Mouse (Mus musculus) ovary, postnatal 14 days (tissue): Measurements from ENCODE around the gene Gfer.
"Not testable (repeated sequence)": the region's sequence is repeated elsewhere in the genome, so short reads cannot be mapped to it uniquely, and the experiment has no call there.

Source experiments
- DNase-seq: peaks from one replicate; pipeline ENCODE4 v3.0.0; 2022; ENCODE audit warnings: low spot score

Gene Gfer

DNA sequence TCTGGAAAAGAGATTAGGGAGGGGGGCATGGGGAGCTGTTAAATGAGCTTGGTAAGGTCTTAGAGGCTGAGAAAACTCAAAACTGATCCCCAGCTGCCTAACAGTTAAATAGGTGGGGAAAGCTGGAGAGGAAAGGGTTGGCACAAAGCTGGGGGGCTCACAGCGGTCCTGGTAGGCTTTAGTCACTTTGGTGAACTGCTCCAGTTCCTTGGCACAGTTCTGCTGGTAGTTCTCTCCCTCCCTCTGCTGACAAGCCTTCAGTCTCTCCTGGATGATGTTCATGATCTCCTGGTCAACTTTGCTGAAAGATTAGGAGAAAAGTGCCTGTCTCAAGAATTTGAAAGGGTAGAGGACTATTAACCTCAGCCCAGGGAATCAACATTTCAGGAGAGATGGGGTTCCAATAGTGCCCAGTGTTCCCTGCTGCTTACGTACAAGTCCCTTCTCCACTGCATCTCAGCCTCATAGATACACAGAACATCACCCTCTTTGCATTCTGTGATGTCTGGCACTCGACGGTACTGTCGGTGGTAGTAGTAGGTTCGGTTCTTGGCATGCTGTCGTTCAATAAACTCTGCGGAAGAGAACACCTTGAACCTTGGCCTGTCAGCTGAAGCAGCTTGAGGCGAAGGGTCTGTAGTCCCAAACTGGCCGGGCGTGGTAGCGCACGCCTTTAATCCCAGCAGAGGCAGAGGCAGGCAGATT is 26.4 kb upstream of the Gfer start:
- no peak for DNase-seq

DNA sequence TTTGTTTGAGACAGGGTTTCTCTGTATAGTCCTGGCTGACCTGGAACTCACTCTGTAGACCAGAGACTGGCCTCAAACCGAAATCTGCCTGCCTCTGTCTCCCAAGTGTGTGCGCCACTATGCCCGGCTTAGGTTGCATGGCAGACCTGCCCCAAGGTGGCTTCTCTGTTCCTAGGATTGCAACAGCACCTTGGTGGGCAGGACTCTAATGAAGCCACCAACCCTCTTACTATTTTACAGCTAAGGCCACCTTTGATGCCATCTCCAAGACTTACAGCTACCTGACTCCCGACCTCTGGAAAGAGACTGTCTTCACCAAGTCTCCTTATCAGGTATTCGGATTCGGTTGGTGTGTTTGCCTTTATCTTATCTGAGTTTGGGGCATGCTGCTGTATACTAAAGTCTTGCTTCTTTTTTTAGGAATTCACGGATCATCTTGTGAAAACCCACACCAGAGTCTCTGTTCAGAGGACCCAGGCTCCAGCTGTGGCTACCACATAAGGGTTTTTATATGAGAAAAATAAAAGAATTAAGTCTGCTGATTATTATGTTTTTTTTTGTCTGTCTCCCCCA is 25.5 kb upstream of the Gfer start:
- not testable (repeated sequence) for DNase-seq

DNA sequence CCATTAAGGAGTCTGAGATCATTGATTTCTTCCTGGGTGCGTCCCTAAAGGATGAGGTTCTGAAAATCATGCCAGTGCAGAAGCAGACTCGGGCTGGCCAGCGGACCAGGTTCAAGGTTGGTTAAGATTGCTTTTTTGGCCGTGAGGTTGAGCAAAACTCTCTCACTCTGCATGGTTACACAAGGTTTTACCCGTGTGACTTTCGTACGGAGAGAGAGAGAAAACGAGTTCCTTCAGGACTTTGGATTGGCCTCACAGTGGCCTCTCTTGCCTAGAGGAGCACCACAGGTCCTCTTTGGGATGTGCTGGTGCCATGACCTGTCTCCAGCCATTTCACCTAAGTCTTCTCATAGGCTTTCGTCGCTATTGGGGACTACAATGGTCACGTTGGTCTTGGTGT is 24.7 kb upstream of the Gfer start:
- DNase-seq: not testable (repeated sequence)

DNA sequence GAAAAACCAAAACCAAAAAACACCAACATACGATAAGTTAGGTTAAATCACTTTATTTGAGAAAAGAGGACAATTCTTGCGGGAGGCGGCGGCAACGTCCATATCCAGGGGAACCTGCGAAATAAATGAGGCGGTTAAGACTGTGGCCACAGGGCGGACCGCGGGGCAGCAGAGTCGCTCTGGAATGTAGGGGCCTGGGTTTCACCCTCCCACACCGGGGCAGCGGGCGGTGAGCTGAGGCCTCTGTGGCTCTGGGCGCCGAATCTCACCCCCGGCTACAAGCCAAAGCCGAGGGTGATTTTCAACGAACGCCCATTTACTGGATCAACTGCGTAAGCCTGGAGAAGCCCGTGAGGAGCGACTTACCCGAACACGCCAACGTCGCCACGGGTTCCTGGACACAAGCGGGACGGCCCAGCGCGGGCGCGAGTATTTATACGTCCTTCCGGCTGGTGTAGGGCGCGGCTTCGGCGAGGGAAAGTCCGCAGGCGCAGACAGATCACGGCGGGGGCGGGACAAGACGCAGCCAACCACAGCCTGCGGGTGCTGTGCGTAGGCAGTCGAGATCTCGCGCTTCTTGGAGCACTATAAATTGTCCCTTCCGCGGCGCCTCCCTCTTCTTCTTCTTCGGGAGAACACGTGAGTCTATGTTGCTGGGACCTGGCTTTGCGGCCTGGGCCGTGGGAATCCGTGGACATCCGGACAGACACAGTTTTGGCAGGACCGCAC is 23.7 kb upstream of the Gfer start:
- DNase-seq: peak; percentile 94

DNA sequence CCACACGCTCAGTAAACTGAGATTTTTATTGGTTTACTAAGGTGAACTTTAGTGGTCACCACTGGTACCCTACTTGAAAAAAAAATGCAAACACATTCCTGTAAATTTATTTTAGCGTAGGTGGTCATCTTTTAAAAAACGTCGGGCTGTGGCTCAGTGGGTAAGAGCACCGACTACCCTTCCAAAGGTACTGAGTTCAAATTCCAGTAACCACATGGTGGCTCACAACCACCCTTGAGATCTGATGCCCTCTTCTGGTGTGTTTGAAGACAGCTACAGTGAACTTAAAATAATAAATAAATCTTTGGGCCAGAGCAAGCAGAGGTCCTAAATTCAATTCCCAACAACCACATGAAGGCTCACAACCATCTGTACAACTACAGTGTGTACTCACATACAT is 23.0 kb upstream of the Gfer start:
- not testable (repeated sequence) for DNase-seq

DNA sequence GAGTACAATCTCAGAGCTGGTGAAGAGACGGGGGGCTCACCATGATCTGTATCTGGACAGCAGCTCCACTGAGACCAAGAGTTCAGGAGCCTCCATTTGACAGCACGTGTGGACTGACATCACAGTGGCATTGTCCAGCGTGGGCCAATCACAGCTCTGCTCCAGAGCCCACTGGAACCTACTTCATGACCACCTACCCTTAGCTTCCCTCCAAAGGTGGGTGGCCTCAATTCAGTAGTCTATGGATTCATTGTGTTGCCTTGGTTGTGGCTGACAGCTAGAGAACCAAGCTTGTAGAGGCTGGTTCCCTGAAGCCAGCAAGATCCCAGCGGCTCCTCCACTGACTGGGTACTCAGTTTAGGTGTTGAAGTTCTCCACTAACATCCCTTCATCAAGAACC is 22.0 kb upstream of the Gfer start, which contains the start of the genes Rnf151 and Rps2:
Gene Rnf151 (minus strand): TSS at position 121 of the 400 bp plus-strand sequence.
Gene Rps2 (plus strand): TSS at position 174 of the 400 bp plus-strand sequence.
- no peak for DNase-seq

DNA sequence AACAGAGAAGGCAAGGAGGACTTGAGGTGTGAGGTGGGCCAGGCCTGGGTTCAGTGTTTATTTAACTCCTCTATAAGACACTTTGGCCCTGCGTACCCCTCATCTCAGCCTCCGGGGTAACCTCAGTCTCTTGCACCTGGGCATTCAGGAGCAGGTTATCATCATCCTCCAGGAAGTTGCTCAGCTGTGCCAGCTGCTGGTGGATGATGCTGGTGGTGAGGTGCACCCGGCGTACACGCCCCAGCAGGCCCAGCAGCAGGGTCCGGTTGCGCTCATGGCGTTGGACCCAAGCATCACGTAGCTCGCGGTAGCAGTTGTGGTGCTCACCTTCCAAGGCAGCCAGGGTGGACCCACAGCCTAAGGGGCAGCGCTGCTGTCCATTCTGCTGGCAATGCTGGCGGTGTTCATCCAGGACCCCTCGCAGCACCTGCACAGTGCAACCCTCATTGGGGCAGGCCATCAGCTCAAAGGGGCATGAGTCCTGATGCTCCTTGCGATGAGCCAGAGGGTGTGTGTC is 20.3 kb upstream of the Gfer start:
- no peak for DNase-seq

DNA sequence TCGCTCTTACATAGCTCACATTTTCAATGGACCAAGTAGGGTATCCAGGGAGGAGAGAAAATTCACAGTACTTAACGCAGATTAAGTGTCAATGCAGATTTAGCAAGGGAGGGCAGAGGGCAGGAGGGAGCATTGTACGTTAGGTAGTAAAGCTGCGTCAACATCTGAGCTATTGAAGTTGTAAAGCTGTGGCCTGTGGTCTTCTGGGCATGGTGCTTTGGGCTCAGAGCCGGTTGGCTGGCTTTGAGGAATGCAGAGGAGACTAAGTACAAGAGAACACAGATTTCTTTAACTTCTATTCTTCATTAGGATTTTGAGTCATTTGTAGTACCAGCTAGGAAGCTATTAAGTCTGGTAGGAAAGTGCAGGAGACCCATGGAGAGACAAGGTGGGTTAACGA is 19.6 kb upstream of the Gfer start:
- DNase-seq: no peak

DNA sequence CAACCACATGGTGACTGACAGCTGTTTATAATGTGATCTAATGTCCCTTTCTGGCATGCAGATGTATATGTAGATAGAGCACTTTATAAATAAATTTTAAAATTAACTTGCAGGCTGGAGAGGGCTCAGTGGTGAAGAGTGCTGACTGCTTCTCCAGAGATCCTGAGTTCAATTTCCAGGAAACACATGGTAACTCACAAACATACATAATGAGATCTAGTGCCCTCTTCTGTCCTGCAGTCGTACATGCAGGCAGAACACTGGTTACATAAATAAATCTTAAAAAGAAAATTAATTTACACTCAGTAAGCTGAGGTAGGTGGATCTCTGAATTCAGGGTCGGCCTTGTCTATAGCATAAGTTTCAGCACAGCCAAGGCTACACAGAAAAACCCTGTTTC is 12.7 kb upstream of the Gfer start:
- DNase-seq: no peak

DNA sequence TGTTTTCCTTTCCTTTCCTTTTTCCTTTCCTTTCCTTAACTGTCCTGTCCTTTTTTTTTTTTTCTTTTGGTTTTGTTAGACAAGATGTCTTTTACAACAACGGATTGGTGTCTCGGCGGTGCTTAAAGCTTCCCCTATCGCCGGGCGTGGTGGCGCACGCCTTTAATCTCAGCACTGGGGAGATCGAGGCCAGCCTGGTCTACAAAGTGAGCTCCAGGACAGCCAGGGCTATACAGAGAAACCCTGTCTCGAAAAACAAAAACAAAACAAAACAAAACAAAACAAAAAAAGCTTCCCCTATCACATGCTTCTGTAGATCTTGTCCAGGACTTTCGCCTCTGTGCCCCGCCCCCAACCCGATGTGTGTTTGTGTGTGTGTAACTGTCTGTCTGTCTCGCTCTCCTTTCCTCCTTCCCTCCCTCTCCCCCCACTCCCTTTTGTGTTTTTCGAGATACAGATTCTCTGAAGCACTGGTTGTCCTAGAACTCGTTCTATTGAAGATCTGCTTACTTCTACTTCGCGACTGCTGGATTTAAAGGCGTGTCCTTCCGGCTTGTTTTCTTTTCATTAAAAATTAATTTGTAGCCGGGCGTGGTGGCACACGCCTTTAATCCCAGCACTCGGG is 12.0 kb upstream of the Gfer start:
- DNase-seq: no peak

DNA sequence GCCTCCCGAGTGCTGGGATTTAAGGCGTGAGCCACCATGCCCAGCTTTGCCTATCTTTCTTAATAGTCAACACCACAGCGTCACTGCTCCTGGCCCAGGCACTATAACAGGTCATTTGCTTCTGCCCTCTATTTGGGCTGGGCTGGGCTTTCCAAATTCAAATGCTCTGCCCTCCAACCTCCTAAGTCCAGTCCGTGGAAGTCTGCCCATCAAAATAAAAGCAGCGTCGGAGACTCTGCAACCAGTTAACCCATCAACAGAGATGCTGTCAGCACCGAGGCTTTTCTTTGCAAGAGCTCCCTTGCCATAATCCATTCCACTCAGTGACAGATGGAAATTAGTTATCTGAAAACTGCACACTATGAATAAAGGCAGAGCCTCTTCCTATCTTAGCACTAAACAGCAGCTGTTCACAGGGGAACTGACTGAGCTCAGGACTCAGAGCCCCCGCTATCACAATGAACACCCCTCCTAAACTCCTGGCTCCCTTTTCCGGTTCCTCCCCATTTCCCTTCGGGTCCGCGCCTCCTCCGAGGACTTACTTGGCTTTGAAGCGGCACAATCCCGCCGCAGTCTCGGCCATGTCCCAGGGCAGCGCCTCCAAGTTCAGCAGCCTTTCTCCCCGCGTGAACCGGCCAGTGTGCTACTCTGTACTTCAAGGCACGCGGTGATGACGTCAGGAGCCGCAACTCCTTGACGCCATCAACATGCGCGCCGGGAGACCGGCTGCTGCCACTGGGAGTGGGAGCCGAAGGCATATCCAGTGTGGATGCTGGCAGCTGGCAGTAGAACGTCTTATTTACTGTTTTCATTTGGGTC is 11.2 kb upstream of the Gfer start, which contains the start of gene Tbl3:
Gene Tbl3 (minus strand): TSS at position 679 of the 819 bp plus-strand sequence.
- peak; percentile 94 for DNase-seq

DNA sequence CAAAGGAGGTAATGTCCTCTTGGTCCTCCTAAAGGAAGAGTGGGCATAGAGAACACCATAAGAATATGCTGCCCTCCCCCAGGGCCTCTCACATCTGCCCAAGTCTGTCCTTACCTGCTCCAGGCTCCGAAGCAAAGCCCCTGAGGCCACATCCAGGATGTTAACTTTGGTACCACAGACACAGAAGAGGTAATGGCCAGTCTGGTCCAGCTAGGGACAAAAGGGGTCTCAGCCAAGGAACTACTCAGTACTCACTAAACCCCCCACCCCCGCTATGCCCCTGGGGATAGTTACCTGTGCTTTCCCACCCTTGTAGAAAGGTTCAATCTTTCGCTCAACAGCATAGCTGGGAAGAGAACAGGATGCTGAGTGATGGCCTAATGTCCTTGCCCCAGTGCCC is 9.9 kb upstream of the Gfer start:
- no peak for DNase-seq

DNA sequence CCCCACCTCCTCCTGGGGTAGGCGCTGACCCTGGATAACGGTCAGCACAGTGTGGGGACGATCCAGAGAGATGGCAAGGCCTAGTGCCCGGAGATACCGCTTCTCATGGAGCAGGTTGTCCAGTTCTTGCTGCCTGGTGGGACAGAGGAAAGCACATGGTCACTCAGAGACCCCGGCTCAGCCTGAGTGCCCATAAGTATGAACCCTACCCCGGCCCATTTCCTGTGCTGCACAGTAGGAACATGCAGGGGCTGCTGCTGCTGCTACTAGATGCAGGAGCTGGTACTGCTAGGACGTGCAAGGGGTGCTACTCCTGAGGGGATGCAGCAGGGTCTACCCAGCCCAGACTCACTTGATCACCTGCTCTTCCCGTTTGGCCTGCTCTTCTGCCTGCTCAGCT is 5.3 kb upstream of the Gfer start:
- no peak for DNase-seq

DNA sequence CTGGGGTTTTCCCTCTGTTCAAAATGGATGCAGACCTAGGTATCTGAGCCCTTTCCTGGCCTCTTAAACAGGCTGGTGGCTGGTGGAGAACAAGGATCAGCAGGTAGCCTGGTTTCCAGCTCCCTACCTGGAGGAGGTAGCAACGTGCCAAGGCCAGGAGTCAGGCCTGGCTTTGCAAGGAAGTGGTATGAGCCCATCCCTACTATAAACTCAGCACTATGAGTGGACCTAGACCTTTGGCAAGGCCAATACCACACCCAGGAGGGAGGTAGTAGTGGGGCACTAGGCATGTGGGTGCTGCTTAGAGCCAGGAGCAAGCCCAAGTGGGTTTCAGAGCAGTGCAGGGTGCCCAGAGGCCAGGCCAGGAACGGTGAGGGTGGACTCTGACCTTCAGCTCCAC is 3.5 kb upstream of the Gfer start:
- DNase-seq: no peak

DNA sequence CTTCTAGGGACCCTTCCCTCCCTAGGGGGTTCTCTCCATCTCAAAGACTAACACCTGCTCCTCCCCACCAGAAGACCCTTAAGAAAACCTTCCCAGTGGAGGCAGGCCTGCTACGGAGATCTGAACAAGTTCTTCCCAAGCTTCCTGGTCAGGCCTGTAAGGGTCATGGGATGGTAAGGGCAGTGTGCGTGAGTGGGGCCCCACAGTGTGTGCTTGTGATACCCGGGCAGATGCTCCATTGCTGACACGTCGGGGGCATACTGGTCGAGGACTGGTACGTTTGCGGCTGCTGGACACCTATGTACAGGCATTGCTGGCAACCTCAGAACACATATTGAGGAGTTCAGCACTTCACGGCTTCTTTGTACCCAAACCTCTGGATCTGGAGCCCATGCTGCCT is 2.8 kb upstream of the Gfer start:
- DNase-seq: no peak

DNA sequence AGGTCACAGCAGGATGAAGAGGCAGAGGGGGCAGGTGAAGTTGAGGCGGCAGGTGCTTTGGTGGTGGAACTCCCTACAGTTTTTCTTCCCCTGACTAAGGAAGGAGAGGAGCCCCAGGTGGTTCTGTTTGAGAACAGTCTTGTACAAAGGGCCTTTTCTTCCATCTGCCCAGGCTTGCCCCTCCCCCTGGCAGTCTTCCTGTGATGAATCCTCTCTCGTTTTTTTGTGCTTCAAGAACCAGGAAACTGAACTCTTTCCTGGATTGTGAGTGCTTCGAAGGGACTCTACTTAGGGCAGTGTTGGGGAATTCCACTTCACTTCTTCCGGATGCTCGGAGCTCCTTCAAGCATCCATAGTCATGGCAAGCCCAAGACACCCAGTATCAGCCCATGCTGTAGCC is 2.0 kb upstream of the Gfer start:
- DNase-seq: no peak

DNA sequence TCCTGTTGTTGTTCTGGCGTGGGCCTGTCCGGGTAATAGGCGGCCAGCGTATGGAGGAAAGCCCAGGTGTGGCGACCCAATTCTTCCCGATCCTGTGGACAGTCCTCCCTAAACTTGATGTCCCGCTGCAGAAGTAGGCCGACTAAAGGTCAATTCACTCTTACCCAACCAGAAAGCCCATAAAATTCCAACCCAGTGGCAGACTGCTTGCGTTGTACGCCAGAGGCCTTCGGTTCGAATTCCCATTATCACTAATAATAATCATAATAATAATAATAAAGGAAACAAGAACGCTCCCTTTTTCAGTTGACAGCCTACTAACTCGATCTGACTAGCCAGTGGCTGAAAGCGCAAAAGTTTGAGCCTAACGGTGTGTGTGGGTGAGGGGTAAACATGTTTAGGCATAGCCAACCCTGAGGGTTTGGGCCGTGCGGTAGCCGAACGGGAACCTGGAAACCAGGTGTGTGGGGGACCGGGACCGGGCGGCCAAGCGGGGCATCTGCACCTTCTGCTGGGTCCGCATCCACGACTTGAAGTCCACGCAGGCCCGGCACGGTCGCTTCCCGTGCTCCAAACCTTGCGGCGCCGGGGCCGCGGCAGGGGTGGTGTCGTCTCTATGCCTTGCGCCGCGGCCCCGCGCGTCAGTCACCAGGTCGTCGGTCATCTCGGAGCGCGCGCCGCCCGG is 488 bp downstream of the Gfer start:
- no peak for DNase-seq

DNA sequence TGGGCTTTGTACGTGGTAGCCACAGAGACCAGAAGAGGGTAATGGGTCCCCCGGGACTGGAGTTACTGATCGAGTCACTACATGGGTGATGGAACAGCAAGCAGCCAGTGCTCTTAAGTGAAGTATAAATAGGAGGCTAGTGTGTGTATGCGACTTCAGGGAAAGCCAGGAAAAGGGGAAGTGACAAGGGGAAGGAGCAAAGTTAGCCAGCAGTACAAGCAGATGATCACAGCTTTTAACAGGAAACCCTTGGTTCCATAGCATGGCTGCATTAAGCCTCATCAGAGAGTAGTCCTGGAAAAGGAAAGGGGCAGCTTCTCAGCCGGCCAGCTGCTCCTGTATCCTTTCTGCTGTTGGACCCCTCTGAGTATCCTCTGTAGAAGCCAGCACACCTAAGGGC is 3.6 kb downstream of the Gfer start:
- DNase-seq: no peak

DNA sequence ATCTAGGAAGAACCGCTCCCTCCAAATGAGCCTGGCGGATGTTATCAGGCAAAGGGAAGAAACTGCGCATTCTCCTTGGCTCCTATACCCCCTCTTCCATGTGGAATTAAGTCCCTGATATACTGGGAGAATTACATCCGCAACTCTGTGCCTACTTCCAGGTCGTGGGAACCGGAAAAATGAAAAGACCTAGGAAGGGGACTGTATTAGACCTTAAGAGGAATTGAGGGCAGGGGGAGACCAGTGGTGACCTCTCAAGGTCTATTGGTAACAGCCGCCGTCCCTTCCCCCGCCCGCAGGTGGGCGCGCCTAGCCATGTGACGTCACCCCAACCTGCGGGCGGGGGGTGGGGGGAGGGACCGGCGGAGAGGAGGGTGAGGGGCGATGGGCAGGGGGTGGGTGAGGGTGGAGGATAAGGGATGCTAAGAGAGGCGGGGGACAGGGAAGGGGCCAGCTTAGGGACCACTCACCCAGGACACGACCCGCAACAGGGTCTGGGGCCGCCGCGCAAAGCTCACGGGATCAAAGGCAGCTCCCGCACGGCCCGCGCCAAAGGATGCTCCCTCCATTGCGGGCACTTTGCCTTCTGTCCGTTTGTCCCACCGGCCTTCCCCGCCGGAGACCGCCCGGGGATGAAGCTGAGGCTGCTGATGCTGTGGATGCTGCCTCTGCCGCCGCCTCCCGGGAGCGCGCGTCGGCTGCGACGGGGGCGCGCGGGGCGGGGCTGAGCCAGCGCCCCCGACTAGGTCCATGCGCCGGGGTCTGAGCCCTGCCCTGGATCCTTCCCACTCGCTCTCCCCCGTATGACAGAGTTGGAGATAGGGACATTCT is 6.5 kb downstream of the Gfer start, which contains the start of gene Syngr3:
Gene Syngr3 (minus strand): TSS at position 705 of the 831 bp plus-strand sequence.
- no peak for DNase-seq

DNA sequence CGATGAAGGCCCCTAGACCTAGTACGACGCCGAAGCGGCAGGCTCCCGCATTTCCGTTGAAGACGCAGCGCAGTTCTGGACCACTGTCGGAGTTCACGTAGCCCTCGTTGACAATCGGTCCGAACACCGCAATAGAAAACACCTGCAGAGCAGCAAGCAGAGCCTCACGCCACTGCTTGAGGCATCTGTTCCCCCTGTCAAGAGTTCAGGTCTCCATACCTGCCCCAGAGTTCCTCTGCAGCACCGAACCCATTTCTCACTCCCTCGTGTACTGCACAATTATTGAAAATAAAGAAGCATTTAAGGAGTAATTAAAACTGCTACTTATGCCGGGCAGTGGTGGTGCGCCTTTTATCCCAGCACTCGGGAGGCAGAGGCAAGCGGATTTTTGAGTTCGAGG is 8.4 kb downstream of the Gfer start:
- no peak for DNase-seq
